Mouse (Mus musculus) testis, adult 2 months (tissue): Measurements from ENCODE around the gene Sart3.

Experiments
- CTCF ChIP-seq: fragments of 200-500 bp; IDR thresholded peaks from 2 replicates; pipeline ENCODE4 v1.5.1; 2012; ENCODE audit warnings: low read depth, mild to moderate bottlenecking, inconsistent platforms, low read length, moderate library complexity; ENCODE audit not compliant: control insufficient read depth, insufficient read depth, insufficient replicate concordance
- POLR2A ChIP-seq: fragments of 200-500 bp; IDR thresholded peaks from 2 replicates; pipeline ENCODE4 v1.6.1; 2012; ENCODE audit warnings: low read depth, mild to moderate bottlenecking, inconsistent platforms, low read length, moderate library complexity; ENCODE audit not compliant: control insufficient read depth

DNA sequence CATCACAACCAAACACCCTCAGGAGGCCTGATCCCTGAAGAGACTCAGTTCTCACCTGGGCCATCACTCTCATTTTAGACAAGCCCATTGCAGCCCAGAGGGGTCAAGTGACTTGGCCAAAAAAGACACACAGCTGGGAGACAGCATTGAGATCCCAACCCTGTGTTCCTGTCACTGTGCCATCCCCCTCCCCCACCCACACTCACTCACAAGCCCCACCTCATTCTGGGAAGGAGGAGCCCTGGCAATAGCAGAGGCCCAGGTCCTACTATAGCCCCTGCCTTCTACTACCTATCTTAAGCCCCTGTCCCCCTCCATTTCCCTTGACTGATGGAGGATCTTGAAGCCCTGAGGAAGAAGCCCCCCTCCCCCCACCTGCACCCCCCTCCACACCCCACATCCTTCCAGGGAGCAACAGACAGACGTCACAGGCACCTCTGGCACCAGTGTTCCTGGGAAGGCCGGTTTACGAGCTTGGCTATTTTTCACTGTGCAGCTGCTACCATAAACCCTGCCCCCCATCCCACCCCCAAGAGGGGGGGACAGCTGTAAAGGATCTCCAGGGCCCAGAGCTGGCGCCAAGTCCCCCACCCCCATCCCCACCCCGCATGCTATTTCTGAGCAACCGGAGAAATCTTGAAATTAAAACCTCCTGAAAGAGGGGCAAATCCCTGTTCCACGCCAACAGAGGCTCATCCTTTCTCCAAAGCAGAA, 16.9 kb upstream of the Sart3 start:
- TF ChIP-seq CTCF = no peak
- TF ChIP-seq POLR2A = no peak
